Mouse (Mus musculus) myocyte (in vitro differentiated cells): ENCODE measurements around the gene Ttc21a. TPM values are rescaled to one million over a fixed set of nuclear protein-coding genes. Genes with fewer than 3 reads are reported as not detected.

Source experiments
- H3K27me3 ChIP-seq: one replicate; pipeline ENCODE4 v1.6.1; 2011; ENCODE audit not compliant: control insufficient read depth, insufficient read depth, insufficient read length
- H3K36me3 ChIP-seq: one replicate; pipeline ENCODE4 v1.6.1; 2011; ENCODE audit not compliant: control insufficient read depth, insufficient read depth
- H3K4me2 ChIP-seq: one replicate; pipeline ENCODE4 v1.6.1; 2011; ENCODE audit warnings: low read depth, control low read depth
- H3K4me3 ChIP-seq: one replicate; pipeline ENCODE4 v1.5.1; 2011; ENCODE audit warnings: mild to moderate bottlenecking, control low read depth, moderate library complexity
- H3K79me2 ChIP-seq: one replicate; pipeline ENCODE4 v1.6.1; 2011; ENCODE audit not compliant: control insufficient read depth, insufficient read depth
- H3ac ChIP-seq: one replicate; pipeline ENCODE4 v1.6.1; 2011; ENCODE audit not compliant: control insufficient read depth, insufficient read length
- CEBPB ChIP-seq: IDR thresholded peaks from 2 replicates; pipeline ENCODE4 v1.6.1; 2011; ENCODE audit warnings: mild to moderate bottlenecking, moderate library complexity; ENCODE audit not compliant: poor library complexity, insufficient read depth, severe bottlenecking
- E2F4 ChIP-seq: IDR thresholded peaks from one replicate; pipeline ENCODE4 v1.6.1; 2011; ENCODE audit warnings: mild to moderate bottlenecking, control low read depth, moderate library complexity; ENCODE audit not compliant: insufficient read depth
- MAX ChIP-seq: IDR thresholded peaks from one replicate; pipeline ENCODE4 v1.6.1; 2011; ENCODE audit warnings: low read depth, mild to moderate bottlenecking, control low read depth
- MYOD1 ChIP-seq, 3 experiments: IDR thresholded peaks; one replicate each; pipeline ENCODE4 v1.6.1; 2011; ENCODE audit warnings: control low read depth in 2 of 3, low read depth in 2 of 3, mild to moderate bottlenecking in 2 of 3, moderate library complexity in 1 of 3; ENCODE audit not compliant: insufficient read length in 2 of 3, control insufficient read depth in 1 of 3
- MYOG ChIP-seq, 3 experiments: IDR thresholded peaks; one replicate each; pipeline ENCODE4 v1.6.1; 2011; ENCODE audit warnings: control low read depth in 2 of 3, low read depth in 2 of 3, mild to moderate bottlenecking in 2 of 3; ENCODE audit not compliant: insufficient read length in 2 of 3, control insufficient read depth in 1 of 3, insufficient read depth in 1 of 3
- POLR2A ChIP-seq: IDR thresholded peaks from one replicate; pipeline ENCODE4 v1.6.1; 2011; ENCODE audit warnings: low read depth, mild to moderate bottlenecking, control low read depth, moderate library complexity; ENCODE audit not compliant: insufficient read length
- POLR2AphosphoS2 ChIP-seq: IDR thresholded peaks from one replicate; pipeline ENCODE4 v1.6.1; 2011; ENCODE audit warnings: low read depth, control low read depth; ENCODE audit not compliant: insufficient read length
- REST ChIP-seq: IDR thresholded peaks from one replicate; pipeline ENCODE4 v1.6.1; 2011; ENCODE audit warnings: mild to moderate bottlenecking, control low read depth, moderate library complexity; ENCODE audit not compliant: insufficient read depth, insufficient read length
- SRF ChIP-seq: IDR thresholded peaks from one replicate; pipeline ENCODE4 v1.6.1; 2011; ENCODE audit warnings: low read depth; ENCODE audit not compliant: control insufficient read depth, insufficient read length
- TCF12 ChIP-seq: IDR thresholded peaks from one replicate; pipeline ENCODE4 v1.6.1; 2011; ENCODE audit warnings: mild to moderate bottlenecking, control low read depth; ENCODE audit not compliant: poor library complexity, insufficient read depth, severe bottlenecking
- TCF3 ChIP-seq: IDR thresholded peaks from one replicate; pipeline ENCODE4 v1.6.1; 2011; ENCODE audit warnings: low read depth, control low read depth; ENCODE audit not compliant: insufficient read length
- USF1 ChIP-seq: IDR thresholded peaks from one replicate; pipeline ENCODE4 v1.6.1; 2011; ENCODE audit warnings: low read depth, mild to moderate bottlenecking, control low read depth, moderate library complexity
- polyA plus RNA-seq: library from polyadenylated mRNA; unstranded; fragments of >200 nt; fragmentation: generic; extraction: Trizol; gene quantifications from one replicate; pipeline ENCODE4 v1.2.1, GENCODE M21; 2012; ENCODE audit warnings: missing spikeins

Gene Ttc21a
- polyA plus RNA-seq, 1 experiment = 0.05 TPM

GRCm38 (mm10) chr9:119950434-119950833 is 13.0 kb downstream of the Ttc21a start:
- Histone ChIP-seq H3K4me3 (no peak overlapping the region), H3K79me2 (no peaks in the 10 kb centered on the region), H3ac (no peak overlapping the region), H3K36me3 (no peaks in the 10 kb centered on the region), H3K4me2 (no peak overlapping the region), H3K27me3 (peaks cover 11% of the 10 kb centered on the region)
- no peak for TF ChIP-seq POLR2A
- TF ChIP-seq REST = no peak
- no peak for TF ChIP-seq E2F4
- no peak for TF ChIP-seq MAX
- no peak for TF ChIP-seq CEBPB
- TF ChIP-seq POLR2AphosphoS2 = no peak
- TF ChIP-seq TCF12 = no peak
- no peak for TF ChIP-seq USF1
- no peak for TF ChIP-seq MYOG (IDR thresholded peaks at IDR 0.05; ENCODE audit: control insufficient read depth in 1 of 3, insufficient read depth in 1 of 3, insufficient read length in 2 of 3, low read depth in 2 of 3)
- no peak for TF ChIP-seq TCF3
- TF ChIP-seq SRF = no peak
- TF ChIP-seq MYOD1 (IDR thresholded peaks at IDR 0.05; ENCODE audit: control insufficient read depth in 1 of 3, insufficient read length in 2 of 3, low read depth in 2 of 3) = no peak

GRCm38 (mm10) chr9:119951388-119951787 is 14.0 kb downstream of the Ttc21a start:
- Histone ChIP-seq H3K27me3 (peaks cover 10% of the 10 kb centered on the region), H3K36me3 (no peaks in the 10 kb centered on the region), H3ac (no peak overlapping the region), H3K79me2 (no peaks in the 10 kb centered on the region), H3K4me2 (no peak overlapping the region), H3K4me3 (no peak overlapping the region)
- TF ChIP-seq USF1 (no peak), POLR2A (no peak)

GRCm38 (mm10) chr9:119958835-119959234 is 21.4 kb downstream of the Ttc21a start:
- Histone ChIP-seq H3K79me2 (no peaks in the 10 kb centered on the region), H3ac (no peak overlapping the region), H3K4me2 (no peak overlapping the region), H3K27me3 (no peaks in the 10 kb centered on the region), H3K4me3 (no peak overlapping the region), H3K36me3 (no peaks in the 10 kb centered on the region)
- no peak for TF ChIP-seq MAX
- no peak for TF ChIP-seq USF1
- TF ChIP-seq POLR2A = no peak
- no peak for TF ChIP-seq POLR2AphosphoS2
- no peak for TF ChIP-seq CEBPB
- no peak for TF ChIP-seq MYOG (IDR thresholded peaks at IDR 0.05; ENCODE audit: control insufficient read depth in 1 of 3, insufficient read depth in 1 of 3, insufficient read length in 2 of 3, low read depth in 2 of 3)
- no peak for TF ChIP-seq REST
- no peak for TF ChIP-seq SRF
- TF ChIP-seq E2F4 = no peak
- no peak for TF ChIP-seq MYOD1 (IDR thresholded peaks at IDR 0.05; ENCODE audit: control insufficient read depth in 1 of 3, insufficient read length in 2 of 3, low read depth in 2 of 3)
- no peak for TF ChIP-seq TCF3
- no peak for TF ChIP-seq TCF12

GRCm38 (mm10) chr9:119962216-119962615 is 24.8 kb downstream of the Ttc21a start:
- Histone ChIP-seq H3ac (no peak overlapping the region), H3K4me3 (no peak overlapping the region), H3K36me3 (no peaks in the 10 kb centered on the region), H3K79me2 (no peaks in the 10 kb centered on the region), H3K4me2 (no peak overlapping the region), H3K27me3 (no peaks in the 10 kb centered on the region)
- TF ChIP-seq POLR2AphosphoS2 = no peak
- no peak for TF ChIP-seq USF1
- no peak for TF ChIP-seq E2F4
- no peak for TF ChIP-seq REST
- TF ChIP-seq CEBPB = no peak
- TF ChIP-seq MYOG (IDR thresholded peaks at IDR 0.05; ENCODE audit: control insufficient read depth in 1 of 3, insufficient read depth in 1 of 3, insufficient read length in 2 of 3, low read depth in 2 of 3) = no peak
- TF ChIP-seq TCF3 = no peak
- no peak for TF ChIP-seq TCF12
- no peak for TF ChIP-seq SRF
- TF ChIP-seq MYOD1 (IDR thresholded peaks at IDR 0.05; ENCODE audit: control insufficient read depth in 1 of 3, insufficient read length in 2 of 3, low read depth in 2 of 3) = no peak
- no peak for TF ChIP-seq MAX
- no peak for TF ChIP-seq POLR2A

GRCm38 (mm10) chr9:119962987-119963667 is 25.7 kb downstream of the Ttc21a start:
- H3K27me3 ChIP-seq = no peaks in the 10 kb centered on the region
- no peaks in the 10 kb centered on the region for H3K36me3 ChIP-seq
- no peak overlapping the region for H3K4me2 ChIP-seq
- no peak for TF ChIP-seq MAX
- H3K79me2 ChIP-seq = no peaks in the 10 kb centered on the region
- H3ac ChIP-seq = no peak overlapping the region
- no peak overlapping the region for H3K4me3 ChIP-seq
